In genomic region chr5:73023801-73024200, GRCm38 (mm10) we compare ENCODE assay signal across 25 mouse cellular contexts. TPM values are rescaled to one million over a fixed set of nuclear protein-coding genes. Genes with fewer than 3 reads are reported as not detected.
"Had no signal": no experiment of that assay in that cellular context is flagged by ENCODE, and none has a peak within 500 bp of the region (broad histone marks: within the 10 kb centered on the region; RNA-seq: fewer than 3 reads in every experiment).

No protein-coding gene starts in this region.

- DNase-seq: retina, postnatal 1 day; right cerebral cortex, adult 18-20 months; right cerebral cortex, postnatal 14 days; right cerebral cortex, postnatal 25 days; right cerebral cortex, postnatal 4 days; spleen, adult 18-20 months; thymus, adult 18-20 months; thymus, adult 2 months; thymus, postnatal 14 days; thymus, postnatal 25 days; thymus, postnatal 36 days; thymus, postnatal 4 days had no signal

- H3K4me3 ChIP-seq: neural tube, embryonic 13.5 days; neural tube, embryonic 15.5 days; stomach, embryonic 15.5 days had no signal

- H3K9ac ChIP-seq: neural tube, embryonic 13.5 days; neural tube, embryonic 15.5 days; stomach, embryonic 15.5 days had no signal

- H3K4me1 ChIP-seq: neural tube, embryonic 13.5 days; neural tube, embryonic 15.5 days; stomach, embryonic 15.5 days had no signal

- H3K4me2 ChIP-seq: neural tube, embryonic 13.5 days; neural tube, embryonic 15.5 days; stomach, embryonic 15.5 days had no signal

- H3K27me3 ChIP-seq: neural tube, embryonic 13.5 days; neural tube, embryonic 15.5 days; stomach, embryonic 15.5 days had no signal

- H3K27ac ChIP-seq: neural tube, embryonic 13.5 days; neural tube, embryonic 15.5 days; stomach, embryonic 15.5 days; stomach, postnatal 0 days had no signal

- H3K9me3 ChIP-seq: neural tube, embryonic 13.5 days; neural tube, embryonic 15.5 days; stomach, embryonic 15.5 days had no signal

RNA-seq across cellular contexts. Expression of gene Slc10a4, which starts 17.1 kb away (rescaled TPM):
- total RNA-seq: neutrophil, adult 5-6 weeks had no signal
- polyA plus RNA-seq: spleen, adult 2 months had no signal

RNA-seq across cellular contexts. Expression of gene Gm10135, which starts 49.3 kb away (rescaled TPM):
- polyA plus RNA-seq: neural tube, embryonic 13.5 days; neural tube, embryonic 14.5 days; neural tube, embryonic 15.5 days; small intestine, adult 2 months; spleen, adult 2 months; stomach, embryonic 14.5 days; stomach, embryonic 15.5 days; stomach, embryonic 16.5 days; stomach, postnatal 0 days; testis, adult 2 months; thymus, adult 2 months; thymus, postnatal 0 days; urinary bladder, adult 2 months had no signal
